ENCODE assay signal across 10 mouse cellular contexts in the genomic region with DNA sequence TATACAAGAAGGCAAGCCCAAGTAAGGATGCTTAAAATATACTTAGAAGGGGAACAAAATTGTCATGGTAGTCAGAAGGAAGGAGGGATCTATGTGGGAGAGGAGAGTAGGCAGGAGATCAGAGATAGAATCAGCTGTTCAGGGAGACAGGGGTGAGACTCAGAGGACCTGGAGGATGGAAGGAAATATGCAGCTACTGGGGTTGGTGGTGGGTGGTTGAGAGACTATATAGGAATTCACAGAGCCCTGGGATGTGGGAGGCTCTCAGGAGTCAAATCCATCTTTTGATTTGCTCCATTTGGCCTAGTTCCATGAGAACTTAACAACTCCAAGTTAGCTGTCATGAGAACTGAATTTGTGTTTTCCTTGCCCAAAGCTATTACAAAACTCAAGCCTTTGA.
"Had no signal": no experiment of that assay in that cellular context is flagged by ENCODE, and none has a peak within 500 bp of the region (broad histone marks: within the 10 kb centered on the region; RNA-seq: fewer than 3 reads in every experiment).

No protein-coding gene starts in this region.

- DNase-seq: lung, adult 18-20 months; lung, embryonic 14.5 days; lung, postnatal 10 days; lung, postnatal 4 days; midbrain, embryonic 14.5 days; right cerebral cortex, postnatal 25 days; thymus, adult 18-20 months; thymus, postnatal 14 days; thymus, postnatal 36 days had no signal

- ATAC-seq: midbrain, embryonic 16.5 days had no signal
